Mouse (Mus musculus): ENCODE results near the gene Ifnab. TPM values are rescaled to one million over a fixed set of nuclear protein-coding genes. Genes with fewer than 3 reads are reported as not detected.

Gene Ifnab
- polyA plus RNA-seq, 1 experiment from 2014 or later, result not detected

DNA sequence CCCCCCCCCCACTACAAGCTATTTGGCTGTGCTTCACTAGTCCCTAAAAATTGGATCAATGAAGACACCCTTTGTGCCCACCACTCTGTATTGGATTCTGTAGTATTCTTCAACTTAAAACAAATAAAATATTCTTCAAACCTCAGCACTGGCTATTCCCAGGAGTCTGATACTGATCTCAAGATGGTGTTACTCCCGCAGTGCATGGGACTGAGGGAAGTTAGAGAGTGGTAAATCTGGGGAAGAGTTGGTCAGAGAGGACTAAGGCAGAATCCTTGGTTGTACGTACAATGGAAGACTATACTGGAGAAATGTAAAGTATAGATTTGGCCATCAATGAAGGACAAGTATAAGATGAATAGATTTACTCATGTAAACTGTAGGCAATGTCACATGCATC lies 48.6 kb downstream of the Ifnab start:
- no peak overlapping the region for H3K27ac ChIP-seq
- no peak overlapping the region for H3K9ac ChIP-seq (ENCODE audit: low read depth, low read length)
- no peaks in the 10 kb centered on the region for H3K36me3 ChIP-seq (ENCODE audit: insufficient read depth, low read length)
- no peaks in the 10 kb centered on the region for H3K27me3 ChIP-seq (ENCODE audit: insufficient read depth, low read length)
- 14% methylated on average over 2 of the region's 2 CpGs for WGBS
- no peaks in the 10 kb centered on the region for H3K9me3 ChIP-seq (replicated peaks; ENCODE audit: low read length)
- no peak for ATAC-seq (replicated peaks; ENCODE audit: low FRiP score, low read depth)
- no peak overlapping the region for H3K4me3 ChIP-seq (replicated peaks; ENCODE audit: low read depth, low read length)
- no peaks in the 10 kb centered on the region for H3K4me1 ChIP-seq (replicated peaks; ENCODE audit: insufficient read depth, low read length)
- DNase-seq (ENCODE audit: low spot score), result peak; percentile 5
- no peak for TF ChIP-seq CTCF (IDR thresholded peaks at IDR 0.05; ENCODE audit: low read depth)
- no peak overlapping the region for H3K4me2 ChIP-seq (ENCODE audit: low read length)

DNA sequence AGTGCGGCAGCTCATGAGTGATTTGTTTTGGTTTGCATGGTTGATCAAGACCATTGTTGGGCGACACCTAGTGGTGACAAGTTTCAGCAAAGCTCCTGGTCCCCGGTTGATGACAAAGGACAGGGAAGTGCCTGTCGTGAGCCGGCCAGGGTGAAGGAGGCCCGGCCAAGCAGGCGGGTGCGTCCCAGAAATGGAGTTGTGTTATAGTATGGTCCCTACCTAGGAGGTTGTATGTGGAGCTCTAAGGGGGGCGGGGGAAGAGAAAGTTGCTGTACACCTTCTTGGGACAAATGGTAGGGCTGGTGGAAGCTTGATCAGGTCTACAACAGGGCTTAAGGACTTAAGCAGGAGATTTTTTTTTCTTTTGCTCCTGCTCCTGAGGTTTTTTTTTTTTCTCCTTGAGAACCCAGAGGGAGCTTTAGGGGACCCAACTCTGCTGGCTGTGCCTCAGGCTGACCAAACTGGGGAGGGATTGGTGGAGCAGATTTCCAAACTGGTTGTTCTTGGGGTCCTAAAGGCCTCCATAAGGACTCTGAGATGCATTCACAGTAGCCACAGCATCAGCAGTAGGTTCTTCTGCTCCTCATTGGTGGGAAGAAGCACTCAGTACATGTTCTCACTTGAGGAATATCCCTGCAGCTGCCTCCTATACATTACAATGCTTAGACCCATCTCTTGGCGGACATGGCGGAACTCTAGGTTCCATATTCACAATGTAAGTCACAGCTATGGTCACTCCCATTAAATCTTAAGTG lies 49.9 kb downstream of the Ifnab start:
- no peaks in the 10 kb centered on the region for H3K9me3 ChIP-seq (replicated peaks; ENCODE audit: low read length)
- H3K4me1 ChIP-seq (replicated peaks; ENCODE audit: insufficient read depth, low read length), result no peaks in the 10 kb centered on the region
- WGBS, result 11% methylated on average over 11 of the region's 11 CpGs
- DNase-seq (ENCODE audit: low spot score) (peak; percentile 100), ATAC-seq (replicated peaks; ENCODE audit: low FRiP score, low read depth) (peak; percentile 96)
- H3K27me3 ChIP-seq (ENCODE audit: insufficient read depth, low read length), result no peaks in the 10 kb centered on the region
- TF ChIP-seq CTCF (IDR thresholded peaks at IDR 0.05; ENCODE audit: low read depth), result peak; percentile 95
- H3K4me3 ChIP-seq (replicated peaks; ENCODE audit: low read depth, low read length), result peak overlapping the region; percentile 49
- peak overlapping the region; percentile 63 for H3K4me2 ChIP-seq (ENCODE audit: low read length)
- H3K9ac ChIP-seq (ENCODE audit: low read depth, low read length), result peak overlapping the region; percentile 37; the same call in 1 of the 2 replicates
- 0 out of 2 replicates have a peak overlapping the region, but pooled peaks have one; percentile 10 for H3K27ac ChIP-seq
- no peaks in the 10 kb centered on the region for H3K36me3 ChIP-seq (ENCODE audit: insufficient read depth, low read length)

DNA sequence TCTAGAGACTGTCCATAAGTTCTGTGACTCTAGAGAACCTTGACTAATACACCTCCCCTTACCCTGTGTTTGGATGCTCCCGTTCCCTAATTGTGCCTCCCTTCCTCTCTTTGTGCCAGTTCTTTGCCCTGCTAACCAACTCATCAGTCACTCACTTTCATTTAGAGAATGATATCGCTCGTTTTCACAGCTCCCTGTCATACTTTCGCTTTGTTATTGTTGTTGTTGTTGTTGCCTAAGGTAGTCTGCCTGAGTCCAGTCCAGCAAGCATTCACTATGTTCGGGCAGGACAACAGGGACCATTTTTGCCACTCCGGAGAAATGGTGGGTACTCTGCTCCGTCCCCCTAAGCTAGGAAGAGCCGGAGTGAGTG lies 50.5 kb downstream of the Ifnab start:
- Histone ChIP-seq H3K36me3 (ENCODE audit: insufficient read depth, low read length) (no peaks in the 10 kb centered on the region), H3K27ac (no peak overlapping the region), H3K4me1 (replicated peaks; ENCODE audit: insufficient read depth, low read length) (no peaks in the 10 kb centered on the region), H3K4me2 (ENCODE audit: low read length) (peak overlapping the region; percentile 63), H3K9ac (ENCODE audit: low read depth, low read length) (peak overlapping the region; percentile 37; the same call in 1 of the 2 replicates), H3K4me3 (replicated peaks; ENCODE audit: low read depth, low read length) (peak overlapping the region; percentile 49), H3K9me3 (replicated peaks; ENCODE audit: low read length) (no peaks in the 10 kb centered on the region), H3K27me3 (ENCODE audit: insufficient read depth, low read length) (no peaks in the 10 kb centered on the region)
- no peak for TF ChIP-seq CTCF (IDR thresholded peaks at IDR 0.05; ENCODE audit: low read depth)
- DNase-seq (ENCODE audit: low spot score) (no peak), ATAC-seq (replicated peaks; ENCODE audit: low FRiP score, low read depth) (no peak)
- WGBS, result 51% methylated on average over 8 of the region's 8 CpGs

Other genes starting within 250 kb of the Ifnab start
- not detected in 2 replicates for gene Ifnb1, start 168.6 kb downstream of the Ifnab start, polyA plus RNA-seq (2015; fragmentation: Nextera tagmentation; extraction: Ambion mirVana)
- gene Ifna15, start 133.1 kb downstream of the Ifnab start, polyA plus RNA-seq (2015; fragmentation: Nextera tagmentation; extraction: Ambion mirVana), result not detected in 2 replicates
- not detected in 2 replicates for gene Ifna14, start 119.6 kb downstream of the Ifnab start, polyA plus RNA-seq (2015; fragmentation: Nextera tagmentation; extraction: Ambion mirVana)
- gene Ifna9, start 99.0 kb downstream of the Ifnab start, polyA plus RNA-seq (2015; fragmentation: Nextera tagmentation; extraction: Ambion mirVana), result not detected in 2 replicates
- gene Ifna12, start 88.0 kb downstream of the Ifnab start, polyA plus RNA-seq (2015; fragmentation: Nextera tagmentation; extraction: Ambion mirVana), result not detected in 2 replicates
- not detected in 2 replicates for gene C87499, start 56.9 kb downstream of the Ifnab start, polyA plus RNA-seq (2015; fragmentation: Nextera tagmentation; extraction: Ambion mirVana)
- gene Ifna13, start 46.9 kb downstream of the Ifnab start, polyA plus RNA-seq (2015; fragmentation: Nextera tagmentation; extraction: Ambion mirVana), result not detected in 2 replicates
- gene Ifna16, start 14.4 kb downstream of the Ifnab start, polyA plus RNA-seq (2015; fragmentation: Nextera tagmentation; extraction: Ambion mirVana), result not detected in 2 replicates
- not detected in 2 replicates for gene Ifna2, start 7.4 kb downstream of the Ifnab start, polyA plus RNA-seq (2015; fragmentation: Nextera tagmentation; extraction: Ambion mirVana)
- 0.38 and 0.49 TPM in 2 replicates for gene Gm26566, start 30.4 kb upstream of the Ifnab start, polyA plus RNA-seq (2015; fragmentation: Nextera tagmentation; extraction: Ambion mirVana)
- gene Klhl9, start 31.1 kb upstream of the Ifnab start, polyA plus RNA-seq (2015; fragmentation: Nextera tagmentation; extraction: Ambion mirVana), result 84.2 and 86.5 TPM in 2 replicates
- gene Gm13271, start 63.5 kb upstream of the Ifnab start, polyA plus RNA-seq (2015; fragmentation: Nextera tagmentation; extraction: Ambion mirVana), result 0.29 TPM in 1 of 2 replicates, not detected in the other
- gene Gm13283, start 68.8 kb upstream of the Ifnab start, polyA plus RNA-seq (2015; fragmentation: Nextera tagmentation; extraction: Ambion mirVana), result 0.49 and 0.71 TPM in 2 replicates
- gene Gm13290, start 82.5 kb upstream of the Ifnab start, polyA plus RNA-seq (2015; fragmentation: Nextera tagmentation; extraction: Ambion mirVana), result 0.49 TPM in 1 of 2 replicates, not detected in the other
- not detected in 2 replicates for gene Gm13289, start 85.6 kb upstream of the Ifnab start, polyA plus RNA-seq (2015; fragmentation: Nextera tagmentation; extraction: Ambion mirVana)
- gene Gm13272, start 88.5 kb upstream of the Ifnab start, polyA plus RNA-seq (2015; fragmentation: Nextera tagmentation; extraction: Ambion mirVana), result not detected in 2 replicates
- gene Ifnz, start 90.8 kb upstream of the Ifnab start, polyA plus RNA-seq (2015; fragmentation: Nextera tagmentation; extraction: Ambion mirVana), result 0.14 and 0.46 TPM in 2 replicates
- not detected in 2 replicates for gene Gm13276, start 94.3 kb upstream of the Ifnab start, polyA plus RNA-seq (2015; fragmentation: Nextera tagmentation; extraction: Ambion mirVana)
- not detected in 2 replicates for gene Gm13277, start 97.3 kb upstream of the Ifnab start, polyA plus RNA-seq (2015; fragmentation: Nextera tagmentation; extraction: Ambion mirVana)
- not detected in 2 replicates for gene Gm13278, start 100.2 kb upstream of the Ifnab start, polyA plus RNA-seq (2015; fragmentation: Nextera tagmentation; extraction: Ambion mirVana)
- not detected in 2 replicates for gene Gm13275, start 103.1 kb upstream of the Ifnab start, polyA plus RNA-seq (2015; fragmentation: Nextera tagmentation; extraction: Ambion mirVana)
- not detected in 2 replicates for gene Gm13279, start 106.0 kb upstream of the Ifnab start, polyA plus RNA-seq (2015; fragmentation: Nextera tagmentation; extraction: Ambion mirVana)
- 1.3 TPM in 1 of 2 replicates, not detected in the other for gene Gm13285, start 108.3 kb upstream of the Ifnab start, polyA plus RNA-seq (2015; fragmentation: Nextera tagmentation; extraction: Ambion mirVana)
- not detected in 2 replicates for gene Gm13287, start 111.9 kb upstream of the Ifnab start, polyA plus RNA-seq (2015; fragmentation: Nextera tagmentation; extraction: Ambion mirVana)
- gene Gm13288, start 114.2 kb upstream of the Ifnab start, polyA plus RNA-seq (2015; fragmentation: Nextera tagmentation; extraction: Ambion mirVana), result 0.09 TPM in 1 of 2 replicates, not detected in the other
- not detected in 2 replicates for gene Ifna7, start 124.9 kb upstream of the Ifnab start, polyA plus RNA-seq (2015; fragmentation: Nextera tagmentation; extraction: Ambion mirVana)
- gene Ifna11, start 128.6 kb upstream of the Ifnab start, polyA plus RNA-seq (2015; fragmentation: Nextera tagmentation; extraction: Ambion mirVana), result not detected in 2 replicates
- not detected in 2 replicates for gene Ifna6, start 136.1 kb upstream of the Ifnab start, polyA plus RNA-seq (2015; fragmentation: Nextera tagmentation; extraction: Ambion mirVana)
- gene Ifna5, start 144.2 kb upstream of the Ifnab start, polyA plus RNA-seq (2015; fragmentation: Nextera tagmentation; extraction: Ambion mirVana), result not detected in 2 replicates
- not detected in 2 replicates for gene Ifna4, start 150.5 kb upstream of the Ifnab start, polyA plus RNA-seq (2015; fragmentation: Nextera tagmentation; extraction: Ambion mirVana)
- not detected in 2 replicates for gene Ifna1, start 158.7 kb upstream of the Ifnab start, polyA plus RNA-seq (2015; fragmentation: Nextera tagmentation; extraction: Ambion mirVana)
- gene Ifne, start 188.8 kb upstream of the Ifnab start, polyA plus RNA-seq (2015; fragmentation: Nextera tagmentation; extraction: Ambion mirVana), result not detected in 2 replicates